Mouse (Mus musculus) spleen, adult 12 weeks (tissue): ENCODE measurements at regions not wholly inside any gene's neighbourhood (a gene's known extent, or its start where the extent isn't known, plus 50 kb on each side); places are given as distances from the start of the nearest gene placed in this dataset.

ENCODE experiments used
- DNase-seq: peaks from one replicate; pipeline ENCODE4 v3.0.0; 2022; ENCODE audit warnings: low spot score

GRCm38 (mm10) chr16:19203681-19204080 lies 110.2 kb downstream of the Olfr164 start:
- DNase-seq = no peak

- no peak for DNase-seq
Observed at GRCm38 (mm10) chr16:19200977-19201376, 112.9 kb downstream of the Olfr164 start.

- no peak for DNase-seq
Observed at GRCm38 (mm10) chr16:19199724-19200544, 113.9 kb downstream of the Olfr164 start.

- no peak for DNase-seq
Observed at GRCm38 (mm10) chr16:19198539-19199385, 115.1 kb downstream of the Olfr164 start.

- DNase-seq = no peak
Observed at GRCm38 (mm10) chr16:19197638-19198440, 116.0 kb downstream of the Olfr164 start.

- no peak for DNase-seq
Observed at GRCm38 (mm10) chr16:19185434-19186256, 128.2 kb downstream of the Olfr164 start.

GRCm38 (mm10) chr16:19179214-19180010 lies 134.5 kb downstream of the Olfr164 start:
- peak; percentile 46 for DNase-seq

GRCm38 (mm10) chr16:19153046-19153445 lies 160.8 kb downstream of the Olfr164 start:
- DNase-seq = no peak

- DNase-seq = peak; percentile 1
Observed at GRCm38 (mm10) chr16:19152465-19152864, 161.4 kb downstream of the Olfr164 start.

GRCm38 (mm10) chr16:19151110-19151509 lies 162.8 kb downstream of the Olfr164 start:
- no peak for DNase-seq

GRCm38 (mm10) chr16:19150582-19150981 lies 163.3 kb downstream of the Olfr164 start:
- no peak for DNase-seq

- peak; percentile 10 for DNase-seq
Observed at GRCm38 (mm10) chr16:19146290-19146983, 167.4 kb downstream of the Olfr164 start.
